Mouse (Mus musculus): ENCODE measurements around the gene Scarb2. TPM values are rescaled to one million over a fixed set of nuclear protein-coding genes. Genes with fewer than 3 reads are reported as not detected.

The Scarb2 gene
- polyA plus RNA-seq, 1 experiment, result 46.6 TPM

- no peak overlapping the region for H3K4me2 ChIP-seq (ENCODE audit: low read depth)
- H3ac ChIP-seq (ENCODE audit: control insufficient read depth, insufficient read length), result no peak overlapping the region
- no peak for TF ChIP-seq SRF (IDR thresholded peaks at IDR 0.05; ENCODE audit: control insufficient read depth, insufficient read length, low read depth)
- no peak for TF ChIP-seq TCF12 (IDR thresholded peaks at IDR 0.05; ENCODE audit: insufficient read depth, poor library complexity, severe bottlenecking)
- no peak for TF ChIP-seq MAX (IDR thresholded peaks at IDR 0.05; ENCODE audit: low read depth)
- TF ChIP-seq MYOD1 (IDR thresholded peaks at IDR 0.05; ENCODE audit: control insufficient read depth in 1 of 3, insufficient read length in 2 of 3, low read depth in 2 of 3), result no peak
- no peak for TF ChIP-seq REST (IDR thresholded peaks at IDR 0.05; ENCODE audit: insufficient read depth, insufficient read length)
- no peak for TF ChIP-seq MYOG (IDR thresholded peaks at IDR 0.05; ENCODE audit: control insufficient read depth in 1 of 3, insufficient read depth in 1 of 3, insufficient read length in 2 of 3, low read depth in 2 of 3)
- TF ChIP-seq USF1 (IDR thresholded peaks at IDR 0.05; ENCODE audit: low read depth), result no peak
- no peak for TF ChIP-seq POLR2AphosphoS2 (IDR thresholded peaks at IDR 0.05; ENCODE audit: insufficient read length, low read depth)
- no peak for TF ChIP-seq POLR2A (IDR thresholded peaks at IDR 0.05; ENCODE audit: insufficient read length, low read depth)
- no peak for TF ChIP-seq E2F4 (IDR thresholded peaks at IDR 0.05; ENCODE audit: insufficient read depth)
- no peak for TF ChIP-seq CEBPB (IDR thresholded peaks at IDR 0.05; ENCODE audit: insufficient read depth, poor library complexity, severe bottlenecking)
- no peak for TF ChIP-seq TCF3 (IDR thresholded peaks at IDR 0.05; ENCODE audit: insufficient read length, low read depth)
- no peak overlapping the region for H3K4me3 ChIP-seq
- no peaks in the 10 kb centered on the region for H3K27me3 ChIP-seq (ENCODE audit: control insufficient read depth, insufficient read depth, insufficient read length)
- peaks cover 20% of the 10 kb centered on the region for H3K36me3 ChIP-seq (ENCODE audit: control insufficient read depth, insufficient read depth)
- peaks cover 52% of the 10 kb centered on the region for H3K79me2 ChIP-seq (ENCODE audit: control insufficient read depth, insufficient read depth)
Measured at GRCm38 (mm10) chr5:92431611-92432010, 75.0 kb downstream of the Scarb2 start.

- H3K36me3 ChIP-seq (ENCODE audit: control insufficient read depth, insufficient read depth), result peaks cover 27% of the 10 kb centered on the region
- H3K4me2 ChIP-seq (ENCODE audit: low read depth), result no peak overlapping the region
- no peak overlapping the region for H3ac ChIP-seq (ENCODE audit: control insufficient read depth, insufficient read length)
- no peaks in the 10 kb centered on the region for H3K27me3 ChIP-seq (ENCODE audit: control insufficient read depth, insufficient read depth, insufficient read length)
- TF ChIP-seq REST (IDR thresholded peaks at IDR 0.05; ENCODE audit: insufficient read depth, insufficient read length), result no peak
- no peak for TF ChIP-seq TCF3 (IDR thresholded peaks at IDR 0.05; ENCODE audit: insufficient read length, low read depth)
- TF ChIP-seq MAX (IDR thresholded peaks at IDR 0.05; ENCODE audit: low read depth), result no peak
- TF ChIP-seq MYOD1 (IDR thresholded peaks at IDR 0.05; ENCODE audit: control insufficient read depth in 1 of 3, insufficient read length in 2 of 3, low read depth in 2 of 3), result no peak
- no peak for TF ChIP-seq USF1 (IDR thresholded peaks at IDR 0.05; ENCODE audit: low read depth)
- no peak for TF ChIP-seq SRF (IDR thresholded peaks at IDR 0.05; ENCODE audit: control insufficient read depth, insufficient read length, low read depth)
- no peak for TF ChIP-seq TCF12 (IDR thresholded peaks at IDR 0.05; ENCODE audit: insufficient read depth, poor library complexity, severe bottlenecking)
- TF ChIP-seq MYOG (IDR thresholded peaks at IDR 0.05; ENCODE audit: control insufficient read depth in 1 of 3, insufficient read depth in 1 of 3, insufficient read length in 2 of 3, low read depth in 2 of 3), result no peak
- TF ChIP-seq POLR2A (IDR thresholded peaks at IDR 0.05; ENCODE audit: insufficient read length, low read depth), result no peak
- no peak for TF ChIP-seq POLR2AphosphoS2 (IDR thresholded peaks at IDR 0.05; ENCODE audit: insufficient read length, low read depth)
- no peak for TF ChIP-seq E2F4 (IDR thresholded peaks at IDR 0.05; ENCODE audit: insufficient read depth)
- no peak for TF ChIP-seq CEBPB (IDR thresholded peaks at IDR 0.05; ENCODE audit: insufficient read depth, poor library complexity, severe bottlenecking)
- no peak overlapping the region for H3K4me3 ChIP-seq
- H3K79me2 ChIP-seq (ENCODE audit: control insufficient read depth, insufficient read depth), result peaks cover 52% of the 10 kb centered on the region
Measured at GRCm38 (mm10) chr5:92430723-92431122, 75.9 kb downstream of the Scarb2 start.

DNA sequence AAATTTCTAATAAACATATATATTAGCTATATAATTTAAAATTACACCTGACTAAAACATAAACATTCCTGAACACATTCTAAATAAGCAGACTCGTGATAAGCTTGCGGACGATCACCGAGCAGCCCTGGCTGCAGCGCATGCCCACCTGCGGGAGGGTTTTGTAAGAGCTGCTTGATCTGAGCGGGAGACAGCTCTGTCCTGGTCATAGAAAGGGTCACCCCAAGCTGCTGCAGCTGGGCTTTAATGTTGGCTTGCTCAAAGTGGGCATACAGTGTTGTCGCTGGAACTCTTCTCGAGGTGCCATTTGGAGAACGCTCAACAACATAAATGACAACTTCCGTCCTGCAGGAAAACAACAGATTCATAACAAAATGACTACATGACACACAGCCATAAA is 82.5 kb downstream of the Scarb2 start:
- Histone ChIP-seq H3K4me2 (ENCODE audit: low read depth) (no peak overlapping the region), H3ac (ENCODE audit: control insufficient read depth, insufficient read length) (no peak overlapping the region), H3K36me3 (ENCODE audit: control insufficient read depth, insufficient read depth) (peaks cover 71% of the 10 kb centered on the region), H3K79me2 (ENCODE audit: control insufficient read depth, insufficient read depth) (peaks cover 3% of the 10 kb centered on the region), H3K27me3 (ENCODE audit: control insufficient read depth, insufficient read depth, insufficient read length) (no peaks in the 10 kb centered on the region), H3K4me3 (no peak overlapping the region)
- no peak for TF ChIP-seq TCF3 (IDR thresholded peaks at IDR 0.05; ENCODE audit: insufficient read length, low read depth)
- no peak for TF ChIP-seq MAX (IDR thresholded peaks at IDR 0.05; ENCODE audit: low read depth)
- TF ChIP-seq TCF12 (IDR thresholded peaks at IDR 0.05; ENCODE audit: insufficient read depth, poor library complexity, severe bottlenecking), result no peak
- TF ChIP-seq CEBPB (IDR thresholded peaks at IDR 0.05; ENCODE audit: insufficient read depth, poor library complexity, severe bottlenecking), result no peak

DNA sequence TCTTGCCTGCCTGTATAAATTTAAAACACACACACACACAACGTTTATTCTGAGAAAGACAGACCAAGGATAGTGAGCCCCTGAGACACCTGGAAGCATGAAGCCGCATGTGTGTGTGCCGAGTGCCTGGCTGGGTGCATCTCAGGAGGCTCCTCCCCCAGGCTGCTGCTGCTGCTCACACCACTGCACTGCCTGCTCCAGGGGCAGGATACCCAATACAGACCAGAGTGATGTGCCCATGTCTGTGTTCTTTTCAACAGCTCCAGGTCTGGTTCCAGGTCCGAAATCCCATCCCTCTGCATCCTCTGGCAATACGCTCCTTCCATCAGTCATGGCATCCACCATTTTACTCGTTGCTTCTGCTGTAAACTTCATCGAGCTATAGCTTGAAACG is 92.7 kb downstream of the Scarb2 start:
- no peak overlapping the region for H3K4me2 ChIP-seq (ENCODE audit: low read depth)
- no peaks in the 10 kb centered on the region for H3K79me2 ChIP-seq (ENCODE audit: control insufficient read depth, insufficient read depth)
- no peak overlapping the region for H3ac ChIP-seq (ENCODE audit: control insufficient read depth, insufficient read length)
- H3K27me3 ChIP-seq (ENCODE audit: control insufficient read depth, insufficient read depth, insufficient read length), result no peaks in the 10 kb centered on the region
- H3K4me3 ChIP-seq, result no peak overlapping the region
- peaks cover 19% of the 10 kb centered on the region for H3K36me3 ChIP-seq (ENCODE audit: control insufficient read depth, insufficient read depth)
- TF ChIP-seq REST (IDR thresholded peaks at IDR 0.05; ENCODE audit: insufficient read depth, insufficient read length) (no peak), USF1 (IDR thresholded peaks at IDR 0.05; ENCODE audit: low read depth) (no peak), MYOG (IDR thresholded peaks at IDR 0.05; ENCODE audit: control insufficient read depth in 1 of 3, insufficient read depth in 1 of 3, insufficient read length in 2 of 3, low read depth in 2 of 3) (no peak), POLR2AphosphoS2 (IDR thresholded peaks at IDR 0.05; ENCODE audit: insufficient read length, low read depth) (no peak), SRF (IDR thresholded peaks at IDR 0.05; ENCODE audit: control insufficient read depth, insufficient read length, low read depth) (no peak), POLR2A (IDR thresholded peaks at IDR 0.05; ENCODE audit: insufficient read length, low read depth) (no peak), MAX (IDR thresholded peaks at IDR 0.05; ENCODE audit: low read depth) (no peak), E2F4 (IDR thresholded peaks at IDR 0.05; ENCODE audit: insufficient read depth) (no peak), TCF3 (IDR thresholded peaks at IDR 0.05; ENCODE audit: insufficient read length, low read depth) (no peak), TCF12 (IDR thresholded peaks at IDR 0.05; ENCODE audit: insufficient read depth, poor library complexity, severe bottlenecking) (no peak), MYOD1 (IDR thresholded peaks at IDR 0.05; ENCODE audit: control insufficient read depth in 1 of 3, insufficient read length in 2 of 3, low read depth in 2 of 3) (no peak), CEBPB (IDR thresholded peaks at IDR 0.05; ENCODE audit: insufficient read depth, poor library complexity, severe bottlenecking) (no peak)

All from myocyte (in vitro differentiated cells).